Mouse (Mus musculus) gastrocnemius, adult 2 months (tissue): ENCODE measurements around the gene Wwc2. TPM values are rescaled to one million over a fixed set of nuclear protein-coding genes. Genes with fewer than 3 reads are reported as not detected.

Experiments
- DNase-seq: peaks from one replicate; pipeline ENCODE4 v3.0.0; 2022
- H3K27ac ChIP-seq: fragments of 200-600 bp; 2 replicates; pipeline ENCODE4 v1.8.1; 2022; ENCODE audit warnings: mild to moderate bottlenecking
- H3K4me3 ChIP-seq: fragments of 200-600 bp; 2 replicates; pipeline ENCODE4 v1.8.1; 2022; ENCODE audit warnings: mild to moderate bottlenecking, moderate library complexity
- CTCF ChIP-seq: fragments of 200-600 bp; IDR thresholded peaks from 2 replicates; pipeline ENCODE4 v1.8.1; 2022; ENCODE audit warnings: antibody characterized with exemption, mild to moderate bottlenecking, moderate library complexity
- intact Hi-C: fragments of 180-260 bp; cut with DNase I; formaldehyde crosslinking; loops from one replicate; pipeline ENCODE4 v1.15.1; 2025
- total RNA-seq, 2 experiments: library from RNA; stranded (reverse); gene quantifications; 2 replicates each; pipeline ENCODE4 v1.2.3; 2021

Gene Wwc2
- total RNA-seq, 2 experiments from 2014 or later = 5.0 to 8.3 TPM

GRCm38 (mm10) chr8:47878516-47878915 lies 112.2 kb downstream of the Wwc2 start:
- peak overlapping the region; percentile 46; the same call in 1 of the 2 replicates for H3K27ac ChIP-seq
- no peak for DNase-seq
- H3K4me3 ChIP-seq = no peak overlapping the region
- no peak for TF ChIP-seq CTCF
- intact Hi-C loops = no loop called here

- no peak overlapping the region for H3K27ac ChIP-seq
- DNase-seq = no peak
- intact Hi-C loops = no loop called here
- H3K4me3 ChIP-seq = no peak overlapping the region
- no peak for TF ChIP-seq CTCF
Observed at GRCm38 (mm10) chr8:47875865-47876264, 114.9 kb downstream of the Wwc2 start.

GRCm38 (mm10) chr8:47874497-47875178 lies 116.1 kb downstream of the Wwc2 start:
- H3K27ac ChIP-seq = no peak overlapping the region
- no peak for DNase-seq
- no peak for TF ChIP-seq CTCF
- no peak overlapping the region for H3K4me3 ChIP-seq
- intact Hi-C loops = loop anchor here (5.0 kb wide), 1 partner anchor 78 kb away; no protein-coding TSS in a partner anchor

GRCm38 (mm10) chr8:47872361-47873107 lies 118.2 kb downstream of the Wwc2 start:
- peak; percentile 51 for DNase-seq
- Histone ChIP-seq H3K4me3 (no peak overlapping the region), H3K27ac (no peak overlapping the region)
- intact Hi-C loops = loop anchor here (1.0 to 5.0 kb wide), 2 partner anchors 80 to 144 kb away; no protein-coding TSS in a partner anchor
- TF ChIP-seq CTCF = peak; percentile 100

GRCm38 (mm10) chr8:47867067-47867466 lies 123.7 kb downstream of the Wwc2 start:
- Histone ChIP-seq H3K4me3 (no peak overlapping the region), H3K27ac (no peak overlapping the region)
- peak; percentile 86 for DNase-seq
- peak; percentile 99 for TF ChIP-seq CTCF
- intact Hi-C loops = loop anchor here (1.0 kb wide), 1 partner anchor 149 kb away; no protein-coding TSS in a partner anchor

GRCm38 (mm10) chr8:47866568-47866967 lies 124.2 kb downstream of the Wwc2 start:
- Histone ChIP-seq H3K4me3 (no peak overlapping the region), H3K27ac (no peak overlapping the region)
- DNase-seq = no peak
- intact Hi-C loops = no loop called here
- no peak for TF ChIP-seq CTCF

- Histone ChIP-seq H3K27ac (no peak overlapping the region), H3K4me3 (no peak overlapping the region)
- DNase-seq = no peak
- intact Hi-C loops = no loop called here
- no peak for TF ChIP-seq CTCF
Observed at GRCm38 (mm10) chr8:47859259-47859658, 131.5 kb downstream of the Wwc2 start.

- DNase-seq = no peak
- H3K27ac ChIP-seq = peak overlapping the region; percentile 12; the same call in 1 of the 2 replicates
- no peak for TF ChIP-seq CTCF
Observed at GRCm38 (mm10) chr8:47853356-47853755, 137.4 kb downstream of the Wwc2 start.

GRCm38 (mm10) chr8:47852737-47853136 lies 138.0 kb downstream of the Wwc2 start:
- intact Hi-C loops = loop anchor here (5.0 kb wide), 1 partner anchor 110 kb away; no protein-coding TSS in a partner anchor
- DNase-seq = no peak
- Histone ChIP-seq H3K4me3 (peak overlapping the region; percentile 68), H3K27ac (peak overlapping the region; percentile 78; the same call in 1 of the 2 replicates)
- TF ChIP-seq CTCF = no peak

More at GRCm38 (mm10) chr8:47853356-47853755, 137.4 kb downstream of the Wwc2 start:
- no peak overlapping the region for H3K4me3 ChIP-seq
- intact Hi-C loops = loop anchor here (5.0 kb wide), 1 partner anchor 111 kb away; no protein-coding TSS in a partner anchor

- H3K4me3 ChIP-seq = peak overlapping the region; percentile 68
- DNase-seq = peak; percentile 76
- intact Hi-C loops = loop anchor here (5.0 kb wide), 1 partner anchor 110 kb away; no protein-coding TSS in a partner anchor
- H3K27ac ChIP-seq = peak overlapping the region; percentile 78
- TF ChIP-seq CTCF = no peak
Observed at GRCm38 (mm10) chr8:47851824-47852502, 138.8 kb downstream of the Wwc2 start.

- Histone ChIP-seq H3K27ac (no peak overlapping the region), H3K4me3 (no peak overlapping the region)
- intact Hi-C loops = loop anchor here (5.0 kb wide), 1 partner anchor 108 kb away; no protein-coding TSS in a partner anchor
- DNase-seq = no peak
- TF ChIP-seq CTCF = peak; percentile 59
Observed at GRCm38 (mm10) chr8:47849842-47850241, 140.9 kb downstream of the Wwc2 start.

- no peak for DNase-seq
- Histone ChIP-seq H3K27ac (no peak overlapping the region), H3K4me3 (no peak overlapping the region)
- intact Hi-C loops = no loop called here
- TF ChIP-seq CTCF = no peak
Observed at GRCm38 (mm10) chr8:47847931-47848330, 142.8 kb downstream of the Wwc2 start.
